Mouse (Mus musculus): ENCODE measurements around the gene Dnaaf1. TPM values are rescaled to one million over a fixed set of nuclear protein-coding genes. Genes with fewer than 3 reads are reported as not detected.

Gene Dnaaf1
- polyA plus RNA-seq (2017; shearing (Covaris generic)) = not detected

DNA sequence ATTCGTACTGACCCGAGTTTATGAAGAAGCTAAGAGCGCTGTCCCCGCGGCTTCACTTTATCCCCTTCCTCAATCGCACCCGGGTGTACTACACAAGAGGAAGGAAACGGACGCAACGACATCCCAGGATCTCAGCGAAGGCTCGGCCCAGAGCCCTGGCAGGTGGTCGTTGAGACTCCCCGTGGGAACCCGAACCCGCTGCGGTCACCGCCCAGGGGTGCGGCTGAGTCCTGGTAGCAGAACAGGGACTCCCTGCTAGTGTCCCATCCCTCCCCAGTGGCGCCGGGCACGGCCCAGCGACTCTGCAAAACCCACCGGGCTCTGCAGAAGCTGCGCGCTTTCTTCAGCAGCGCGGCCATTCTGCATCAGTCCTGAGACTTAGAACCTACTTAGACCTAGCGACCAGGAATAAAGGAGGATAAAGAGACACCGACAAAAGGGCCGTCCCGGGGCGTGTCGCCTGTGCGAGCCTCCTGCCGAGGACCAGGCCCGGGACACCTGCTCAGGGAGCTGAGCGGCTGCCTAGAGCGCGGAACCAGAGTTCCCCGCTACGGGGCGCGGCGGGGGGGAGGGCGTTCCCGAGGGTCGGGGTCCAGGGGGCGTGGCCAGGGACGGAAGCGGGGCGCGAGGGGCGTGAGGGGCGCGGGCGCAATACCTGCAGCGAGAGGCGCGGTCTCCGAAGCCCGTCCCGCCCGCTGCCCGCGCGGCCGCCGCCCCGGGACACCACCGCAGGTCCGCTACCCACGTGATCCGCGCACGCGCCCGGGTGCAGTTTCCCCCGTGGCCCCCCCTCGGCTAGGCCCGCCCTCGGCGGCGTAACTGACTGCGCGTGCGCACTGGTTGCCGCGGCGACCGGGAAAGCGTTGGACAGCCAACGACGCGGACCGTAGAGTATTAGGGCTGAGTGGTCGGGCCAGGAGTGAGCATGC is at the start of gene Dnaaf1, which contains the start of gene Hsdl1:
Dnaaf1 (plus strand) TSS at position 799 of the 929 bp plus-strand sequence.
Hsdl1 (minus strand) TSS at position 747 of the 929 bp plus-strand sequence.

DNA sequence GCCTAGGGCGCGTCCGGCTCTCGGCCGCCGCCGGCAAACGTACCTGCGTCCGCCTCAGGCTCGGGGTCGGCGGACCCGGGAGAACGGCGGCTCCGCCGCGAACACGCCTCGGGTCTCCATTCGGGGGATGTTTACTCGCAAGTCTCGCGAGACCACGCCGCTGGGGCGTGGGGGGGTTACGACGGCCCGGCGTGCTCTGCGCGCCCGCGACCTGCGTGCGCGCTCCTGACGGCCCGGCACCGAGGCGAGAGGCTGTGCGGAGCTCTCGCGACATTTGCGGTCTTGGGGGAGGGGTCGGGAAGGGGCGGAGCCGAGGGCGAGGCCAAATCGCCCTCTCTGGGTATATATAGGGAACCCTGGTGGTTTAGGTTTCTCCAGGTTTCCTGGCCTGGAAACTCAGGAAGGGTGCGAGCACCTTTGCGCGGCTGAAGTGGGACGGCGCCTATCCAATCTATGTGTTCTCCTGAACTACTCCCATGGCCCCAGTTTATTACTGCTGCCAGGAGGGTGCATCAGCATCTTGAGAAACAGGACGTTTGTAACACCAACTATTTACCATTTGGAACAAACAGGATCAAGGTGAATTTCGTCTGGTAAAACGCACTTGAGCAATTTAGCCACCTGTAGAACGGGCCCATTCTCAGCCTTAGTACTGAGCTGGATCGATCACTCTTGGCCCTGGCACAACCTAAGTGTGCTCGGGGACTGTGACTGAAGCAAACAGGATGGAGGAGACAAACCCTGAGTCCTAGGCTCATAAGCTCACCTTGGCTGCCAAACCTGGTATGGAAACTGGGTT is 16.2 kb upstream of the Dnaaf1 start, which contains the start of gene Mbtps1:
Mbtps1 (minus strand) TSS at position 133 of the 799 bp plus-strand sequence.

GRCm38 (mm10) chr8:119604996-119605395 is 30.0 kb downstream of the Dnaaf1 start, which contains the start of gene Taf1c:
Gene Taf1c (minus strand): TSS chr8:119605222.

GRCm38 (mm10) chr8:119612471-119612870 is 37.4 kb downstream of the Dnaaf1 start, which contains the start of gene Adad2:
Gene Adad2 (plus strand): TSS chr8:119612747.

GRCm38 (mm10) chr8:119635378-119635777 is 60.3 kb downstream of the Dnaaf1 start, which contains the start of gene Kcng4:
Gene Kcng4 (minus strand): TSS chr8:119635680.

Other genes with a start within 250 kb of the Dnaaf1 start
- 76.1 TPM for gene Hsbp1, start 230.7 kb upstream of the Dnaaf1 start, polyA plus RNA-seq (2017; shearing (Covaris generic))
- 16.8 TPM for gene Mlycd, start 180.4 kb upstream of the Dnaaf1 start, polyA plus RNA-seq (2017; shearing (Covaris generic))
- 7.0 TPM for gene Osgin1, start 141.1 kb upstream of the Dnaaf1 start, polyA plus RNA-seq (2017; shearing (Covaris generic))
- gene Necab2, start 128.5 kb upstream of the Dnaaf1 start, polyA plus RNA-seq (2017; shearing (Covaris generic)) = not detected
- not detected for gene Slc38a8, start 73.5 kb upstream of the Dnaaf1 start, polyA plus RNA-seq (2017; shearing (Covaris generic))
- 65.0 TPM for gene Mbtps1, start 16.5 kb upstream of the Dnaaf1 start, polyA plus RNA-seq (2017; shearing (Covaris generic))
- 60.7 TPM for gene Hsdl1, start 52 bp upstream of the Dnaaf1 start, polyA plus RNA-seq (2017; shearing (Covaris generic))
- 19.6 TPM for gene Taf1c, start 30.0 kb downstream of the Dnaaf1 start, polyA plus RNA-seq (2017; shearing (Covaris generic))
- 0.26 TPM for gene Adad2, start 37.5 kb downstream of the Dnaaf1 start, polyA plus RNA-seq (2017; shearing (Covaris generic))
- not detected for gene Kcng4, start 60.4 kb downstream of the Dnaaf1 start, polyA plus RNA-seq (2017; shearing (Covaris generic))
- not detected for gene Wfdc1, start 91.1 kb downstream of the Dnaaf1 start, polyA plus RNA-seq (2017; shearing (Covaris generic))
- not detected for gene Atp2c2, start 124.8 kb downstream of the Dnaaf1 start, polyA plus RNA-seq (2017; shearing (Covaris generic))
- 1.7 TPM for gene Tldc1, start 203.2 kb downstream of the Dnaaf1 start, polyA plus RNA-seq (2017; shearing (Covaris generic))

Measured in effector memory CD4-positive, alpha-beta T cell, adult 7 months (primary cell).